Mouse (Mus musculus): ENCODE data around the gene Psmb6.
"Not testable (repeated sequence)": the region's sequence is repeated elsewhere in the genome, so short reads cannot be mapped to it uniquely, and the experiment has no call there.

The Psmb6 gene

GRCm38 (mm10) chr11:70570614-70571013 is 45.4 kb downstream of the Psmb6 start:
- not testable (repeated sequence) for DNase-seq (ENCODE audit: low read depth in 1 of 2, low spot score in 2 of 2)

DNA sequence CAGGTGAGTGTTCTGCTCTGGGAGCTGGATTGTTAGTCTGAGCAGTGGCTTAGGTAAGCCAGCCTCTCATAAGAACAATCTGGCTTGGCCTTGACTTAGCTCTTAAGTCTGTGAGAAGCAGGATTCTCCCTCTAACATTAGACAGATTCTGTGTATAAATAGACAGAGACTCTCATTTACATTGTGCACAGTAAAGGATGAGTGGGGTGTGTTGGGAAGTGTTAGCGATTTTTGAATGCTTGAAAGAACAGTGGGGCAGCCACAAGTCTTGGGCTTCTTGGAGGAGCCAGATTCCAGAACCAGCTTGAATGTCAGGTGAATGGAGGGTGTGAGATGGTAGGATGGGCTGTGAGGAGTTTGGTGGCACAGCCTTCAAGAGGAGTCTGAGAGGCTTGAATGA is 46.5 kb downstream of the Psmb6 start:
- no peak for DNase-seq (ENCODE audit: low read depth in 1 of 2, low spot score in 2 of 2)

- no peak for DNase-seq (ENCODE audit: low read depth in 1 of 2, low spot score in 2 of 2)
Observed at GRCm38 (mm10) chr11:70572348-70572902, 47.3 kb downstream of the Psmb6 start.

GRCm38 (mm10) chr11:70573872-70574271 is 48.7 kb downstream of the Psmb6 start:
- DNase-seq (ENCODE audit: low read depth in 1 of 2, low spot score in 2 of 2): no peak

- DNase-seq (ENCODE audit: low read depth in 1 of 2, low spot score in 2 of 2): no peak
Observed at GRCm38 (mm10) chr11:70577201-70577600, 52.0 kb downstream of the Psmb6 start.

All from monocyte, adult 2 months (primary cell).